Mouse (Mus musculus) heart, embryonic 10.5 days (tissue): ENCODE measurements at regions not wholly inside any gene's neighbourhood (a gene's known extent, or its start where the extent isn't known, plus 50 kb on each side); places are given as distances from the start of the nearest gene placed in this dataset.

Experiments
- DNase-seq: peaks from one replicate; pipeline ENCODE4 v3.0.0-alpha.2; 2017; ENCODE audit warnings: low spot score
- H3K27ac ChIP-seq: fragments of 300-500 bp; sonication (generic); 2 replicates; pipeline ENCODE4 v1.5.1; 2016; ENCODE audit warnings: mild to moderate bottlenecking
- H3K27me3 ChIP-seq: fragments of 300-500 bp; sonication (generic); 2 replicates; pipeline ENCODE4 v1.6.1; 2016; ENCODE audit warnings: mild to moderate bottlenecking; ENCODE audit not compliant: poor library complexity, insufficient read depth, severe bottlenecking
- H3K36me3 ChIP-seq: fragments of 300-500 bp; sonication (generic); 2 replicates; pipeline ENCODE4 v1.6.1; 2016; ENCODE audit warnings: mild to moderate bottlenecking, moderate library complexity
- H3K4me1 ChIP-seq: fragments of 300-500 bp; sonication (generic); 2 replicates; pipeline ENCODE4 v1.6.1; 2016; ENCODE audit warnings: mild to moderate bottlenecking
- H3K4me3 ChIP-seq: fragments of 300-500 bp; sonication (generic); 2 replicates; pipeline ENCODE4 v1.5.1; 2016; ENCODE audit warnings: mild to moderate bottlenecking, moderate library complexity
- H3K9me3 ChIP-seq: fragments of 300-500 bp; sonication (generic); 2 replicates; pipeline ENCODE4 v1.6.1; 2016; ENCODE audit warnings: mild to moderate bottlenecking, moderate library complexity
- WGBS: fragments of 180-500 bp; shearing (Covaris S2); methylation state at CpG from one replicate; pipeline ENCODE4 v1.1.7; 2016; 5-methylcytosine and 5-hydroxymethylcytosine counted together

DNA sequence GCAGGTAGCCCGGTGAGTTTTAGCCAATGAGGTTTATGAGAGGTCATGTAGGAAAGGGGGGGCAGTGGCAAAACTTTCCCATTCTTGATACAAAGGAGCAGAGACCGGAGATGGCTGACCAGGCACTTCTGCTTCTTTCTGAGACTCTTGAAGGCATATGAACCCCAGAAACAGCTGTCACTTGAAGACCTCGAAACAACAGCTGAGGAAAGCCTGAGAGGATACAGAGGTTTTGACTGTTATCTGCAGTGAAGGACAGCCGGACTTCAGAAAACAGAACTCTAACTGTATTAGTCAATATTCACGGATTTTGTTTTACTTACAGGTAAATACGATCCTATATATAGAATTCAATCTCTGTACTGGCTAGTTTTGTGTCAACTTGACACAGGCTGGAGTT is 50.0 kb upstream of the Tiparp start:
- Histone ChIP-seq H3K4me1 (peaks cover 16% of the 10 kb centered on the region), H3K27me3 (no peaks in the 10 kb centered on the region), H3K4me3 (no peak overlapping the region), H3K36me3 (no peaks in the 10 kb centered on the region), H3K27ac (no peak overlapping the region), H3K9me3 (no peaks in the 10 kb centered on the region)
- 82% methylated on average over 6 of the region's 6 CpGs for WGBS
- no peak for DNase-seq

DNA sequence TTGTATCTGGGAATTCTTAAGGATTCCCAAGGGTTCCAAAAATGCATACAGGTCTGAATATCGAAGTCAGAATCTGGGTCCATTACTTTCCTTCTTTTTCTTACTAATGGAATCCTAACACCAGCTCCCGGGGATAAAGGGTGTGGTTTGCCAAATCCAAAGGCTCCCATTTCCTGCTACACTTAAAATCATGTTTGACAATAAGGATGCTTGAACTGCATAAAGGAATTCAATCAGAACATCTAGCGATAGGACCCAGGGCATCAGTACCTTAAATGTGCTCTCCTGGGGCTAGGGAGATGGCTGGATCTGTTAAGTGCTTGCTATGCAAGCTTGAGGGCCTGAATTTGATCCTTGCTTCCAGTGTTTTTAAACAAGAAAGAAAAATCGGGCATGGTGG is 51.1 kb upstream of the Tiparp start:
- Histone ChIP-seq H3K9me3 (no peaks in the 10 kb centered on the region), H3K27ac (no peak overlapping the region), H3K4me1 (peaks cover 10% of the 10 kb centered on the region; the same call in 1 of the 2 replicates), H3K27me3 (no peaks in the 10 kb centered on the region), H3K36me3 (no peaks in the 10 kb centered on the region), H3K4me3 (no peak overlapping the region)
- 66% methylated on average over 4 of the region's 4 CpGs for WGBS
- no peak for DNase-seq

DNA sequence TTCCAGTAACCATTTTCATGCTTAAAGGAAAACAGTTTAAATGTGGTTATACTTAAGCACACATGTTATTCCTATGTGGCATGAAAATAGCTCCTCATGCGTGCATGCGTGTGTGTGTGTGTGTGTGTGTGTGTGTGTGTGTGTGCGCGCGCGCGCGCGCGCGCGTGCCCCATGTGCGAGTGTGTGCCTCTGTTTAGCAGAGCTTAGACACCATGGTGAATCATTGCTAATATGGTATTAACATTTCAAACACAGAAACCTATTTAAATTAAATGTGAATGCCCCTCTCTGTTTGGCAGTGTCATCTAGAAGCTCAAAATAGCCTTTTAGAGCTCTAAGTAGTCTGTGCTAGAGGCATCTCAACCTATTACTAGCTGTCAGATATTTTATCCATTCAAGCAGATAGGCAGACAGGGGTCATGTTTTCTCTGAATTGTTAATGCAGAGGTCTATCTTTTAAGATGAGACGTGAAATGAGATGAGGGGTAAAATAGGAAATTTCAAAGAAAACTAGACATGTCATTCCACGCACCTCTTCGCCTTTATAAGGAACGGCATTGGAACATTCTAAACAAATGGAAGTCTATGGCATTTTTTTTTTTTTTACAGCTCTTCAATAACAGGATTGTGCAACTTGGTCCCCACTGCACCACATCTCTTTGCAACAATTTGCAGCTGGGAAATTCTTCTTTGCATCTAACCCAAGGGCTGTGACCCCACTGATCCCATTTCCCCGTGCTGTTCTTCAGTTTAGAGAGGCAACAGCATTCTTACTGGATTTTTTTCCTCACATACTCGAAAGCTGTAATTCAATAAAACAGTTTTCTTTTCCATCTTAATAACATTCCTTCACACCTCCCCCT is 51.9 kb upstream of the Tiparp start:
- Histone ChIP-seq H3K4me1 (peaks cover 10% of the 10 kb centered on the region; the same call in 1 of the 2 replicates), H3K4me3 (no peak overlapping the region), H3K27me3 (no peaks in the 10 kb centered on the region), H3K36me3 (no peaks in the 10 kb centered on the region), H3K9me3 (no peaks in the 10 kb centered on the region), H3K27ac (no peak overlapping the region)
- 91% methylated on average over 19 of the region's 19 CpGs for WGBS
- DNase-seq = no peak

DNA sequence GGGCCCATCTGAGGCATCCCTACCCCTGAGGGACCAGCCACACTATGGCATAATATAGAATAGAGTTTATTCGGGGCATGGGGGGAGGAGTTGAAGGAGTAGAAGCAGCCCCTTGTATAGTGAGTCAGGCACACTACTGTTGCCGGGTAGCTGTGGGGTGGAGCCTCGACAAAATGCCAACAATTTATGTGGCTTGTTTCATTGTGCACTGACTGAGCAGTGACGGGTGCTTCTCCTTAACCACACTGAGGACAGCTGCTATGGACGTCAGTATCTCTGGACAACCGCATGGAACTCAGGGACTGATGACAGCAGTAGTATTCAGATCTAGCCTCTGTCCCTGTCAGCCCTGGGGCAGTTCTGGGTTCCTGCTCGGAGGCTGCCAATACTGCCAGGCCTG is 53.6 kb upstream of the Tiparp start:
- Histone ChIP-seq H3K4me3 (no peak overlapping the region), H3K27ac (no peak overlapping the region), H3K9me3 (no peaks in the 10 kb centered on the region), H3K27me3 (no peaks in the 10 kb centered on the region), H3K4me1 (peaks cover 10% of the 10 kb centered on the region; the same call in 1 of the 2 replicates), H3K36me3 (no peaks in the 10 kb centered on the region)
- DNase-seq = no peak
- 43% methylated on average over 7 of the region's 7 CpGs for WGBS

DNA sequence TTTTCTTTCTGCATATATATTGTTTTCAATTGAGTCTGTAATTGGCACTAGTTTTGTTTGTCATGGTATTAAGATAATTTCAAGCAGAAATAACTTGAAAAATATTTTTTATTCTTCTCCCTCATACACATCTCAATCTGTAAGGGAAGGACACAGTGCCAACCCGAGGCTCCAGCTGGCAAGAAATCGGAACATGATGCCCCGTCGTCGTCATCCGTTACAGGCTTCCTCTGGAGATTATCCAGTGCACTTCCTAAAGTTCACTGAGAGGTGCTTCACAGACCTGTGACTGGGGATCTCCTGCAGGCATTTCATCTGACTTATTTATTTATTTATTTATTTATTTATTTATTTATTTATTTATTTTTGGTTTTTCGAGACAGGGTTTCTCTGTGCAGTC is 56.4 kb upstream of the Tiparp start:
- no peak for DNase-seq
- H3K4me1 ChIP-seq = peaks cover 7% of the 10 kb centered on the region; the same call in 1 of the 2 replicates
- 88% methylated on average over 7 of the region's 7 CpGs for WGBS
- H3K27ac ChIP-seq = no peak overlapping the region
- no peaks in the 10 kb centered on the region for H3K27me3 ChIP-seq
- H3K36me3 ChIP-seq = no peaks in the 10 kb centered on the region
- H3K4me3 ChIP-seq = no peak overlapping the region
- H3K9me3 ChIP-seq = no peaks in the 10 kb centered on the region

DNA sequence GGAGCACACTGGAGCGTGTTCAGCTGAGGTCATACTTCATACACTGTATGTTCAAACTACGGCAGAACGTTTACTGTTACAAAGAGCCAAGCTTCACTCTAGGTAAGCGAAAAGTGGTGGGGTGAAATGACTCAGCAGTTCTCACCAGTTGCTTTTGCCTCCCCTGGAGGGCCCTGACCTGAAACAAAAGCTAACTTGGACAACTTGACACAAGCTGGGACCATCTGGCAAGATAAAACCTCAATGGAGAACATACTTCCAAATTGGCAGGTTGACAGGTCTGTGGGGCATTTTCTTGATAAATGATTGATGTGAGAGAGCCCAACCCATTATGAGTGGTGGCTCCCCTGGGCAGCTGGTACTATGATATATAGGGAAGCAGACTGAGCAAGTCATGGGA is 59.0 kb upstream of the Tiparp start:
- H3K9me3 ChIP-seq = no peaks in the 10 kb centered on the region
- peaks cover 5% of the 10 kb centered on the region; the same call in 1 of the 2 replicates for H3K4me1 ChIP-seq
- 80% methylated on average over 4 of the region's 4 CpGs for WGBS

DNA sequence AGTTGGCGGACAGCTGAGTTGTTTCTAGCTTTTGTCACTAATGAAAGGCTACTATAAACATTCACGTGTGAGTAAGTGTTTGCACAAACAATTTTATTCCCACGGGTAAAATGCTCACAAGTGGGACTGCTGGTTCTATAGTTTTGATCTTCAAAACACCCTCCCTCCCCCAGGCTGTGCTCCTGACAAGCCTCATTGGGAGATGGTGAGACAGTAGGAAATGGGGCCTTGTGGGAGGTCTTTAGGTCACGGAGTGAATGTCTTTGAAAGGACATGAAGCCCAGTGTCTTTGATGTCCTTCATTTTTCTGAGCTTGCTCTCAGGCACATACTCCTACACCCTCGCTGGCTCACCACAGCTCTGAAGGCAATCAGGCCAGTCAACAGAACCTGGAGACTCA is 63.4 kb upstream of the Tiparp start:
- Histone ChIP-seq H3K27ac (no peak overlapping the region), H3K36me3 (no peaks in the 10 kb centered on the region), H3K27me3 (no peaks in the 10 kb centered on the region), H3K4me3 (no peak overlapping the region), H3K4me1 (peaks cover 10% of the 10 kb centered on the region; the same call in 1 of the 2 replicates), H3K9me3 (no peaks in the 10 kb centered on the region)
- DNase-seq = no peak
- 51% methylated on average over 5 of the region's 5 CpGs for WGBS

More for the DNA sequence above, 59.0 kb upstream of the Tiparp start:
- H3K36me3 ChIP-seq = no peaks in the 10 kb centered on the region
- DNase-seq = no peak
- H3K27ac ChIP-seq = no peak overlapping the region
- no peak overlapping the region for H3K4me3 ChIP-seq
- H3K27me3 ChIP-seq = no peaks in the 10 kb centered on the region

DNA sequence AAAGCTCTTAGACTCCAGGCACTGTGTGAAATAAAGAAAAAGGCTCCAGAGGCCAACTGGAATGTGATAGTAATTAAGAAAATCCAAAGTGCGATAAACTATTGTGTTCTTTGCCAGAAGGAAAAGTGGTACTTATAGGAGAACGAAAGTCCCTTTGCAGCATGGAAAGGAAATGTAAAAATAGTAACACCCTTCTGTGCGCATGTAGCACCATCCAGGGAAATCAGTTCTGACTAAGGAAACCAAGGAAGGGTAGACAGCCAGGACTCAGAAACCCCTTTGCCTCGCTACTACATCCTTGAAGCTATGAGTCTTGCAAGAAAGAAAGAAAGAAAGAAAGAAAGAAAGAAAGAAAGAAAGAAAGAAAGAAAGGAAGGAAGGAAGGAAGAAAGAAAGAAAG is 67.3 kb upstream of the Tiparp start:
- Histone ChIP-seq H3K9me3 (no peaks in the 10 kb centered on the region), H3K27me3 (no peaks in the 10 kb centered on the region), H3K27ac (no peak overlapping the region), H3K4me1 (peaks cover 15% of the 10 kb centered on the region; the same call in 1 of the 2 replicates), H3K36me3 (no peaks in the 10 kb centered on the region), H3K4me3 (no peak overlapping the region)
- WGBS = 46% methylated on average over 4 of the region's 4 CpGs
- no peak for DNase-seq

DNA sequence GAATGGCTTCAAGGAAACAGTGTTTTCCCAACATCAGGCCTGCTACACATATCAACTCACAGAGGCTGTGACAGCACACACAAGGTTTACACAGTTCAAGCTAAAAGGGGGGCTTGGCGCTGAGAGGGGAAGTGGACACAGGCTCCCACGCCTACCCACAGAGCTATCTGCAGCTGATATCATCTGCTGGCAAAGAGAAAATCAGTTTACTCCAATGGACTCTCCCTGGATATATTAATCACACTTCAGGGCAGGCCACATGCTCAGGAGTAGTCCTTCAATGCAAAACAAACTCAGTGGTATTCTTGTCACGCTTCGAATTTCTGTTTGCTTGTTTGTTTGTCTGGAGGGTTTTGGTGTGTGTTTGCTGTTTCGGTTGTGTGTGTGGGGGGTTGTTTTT is 67.3 kb upstream of the Ssr3 start:
- peaks cover 19% of the 10 kb centered on the region for H3K4me1 ChIP-seq
- no peaks in the 10 kb centered on the region for H3K27me3 ChIP-seq
- H3K36me3 ChIP-seq = no peaks in the 10 kb centered on the region
- peak overlapping the region; percentile 22; the same call in 1 of the 2 replicates for H3K27ac ChIP-seq
- H3K4me3 ChIP-seq = no peak overlapping the region
- no peaks in the 10 kb centered on the region for H3K9me3 ChIP-seq
- DNase-seq = no peak
- 73% methylated on average over 5 of the region's 5 CpGs for WGBS

DNA sequence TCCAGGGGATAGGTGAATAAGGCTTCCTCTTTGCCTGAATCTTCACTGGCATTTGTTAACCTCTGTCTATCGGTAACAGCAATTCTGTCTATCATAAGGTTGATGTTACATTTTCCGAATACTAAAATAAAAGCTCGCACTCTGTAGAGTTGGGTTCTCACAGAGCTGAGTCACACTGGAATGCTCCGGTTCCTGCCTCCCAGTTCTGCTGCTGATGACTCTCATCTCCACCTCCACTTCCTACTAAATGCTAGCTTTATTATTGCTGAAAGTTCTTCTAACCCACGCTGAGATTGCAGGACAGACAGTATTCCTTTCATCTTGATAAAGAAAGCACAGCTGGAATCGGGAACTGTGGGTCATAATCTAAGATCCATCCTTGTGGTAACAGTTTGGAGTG is 65.5 kb upstream of the Ssr3 start:
- DNase-seq = no peak
- Histone ChIP-seq H3K27ac (no peak overlapping the region), H3K4me3 (no peak overlapping the region), H3K27me3 (no peaks in the 10 kb centered on the region), H3K4me1 (peaks cover 19% of the 10 kb centered on the region), H3K9me3 (no peaks in the 10 kb centered on the region), H3K36me3 (no peaks in the 10 kb centered on the region)
- WGBS = 72% methylated on average over 6 of the region's 6 CpGs

DNA sequence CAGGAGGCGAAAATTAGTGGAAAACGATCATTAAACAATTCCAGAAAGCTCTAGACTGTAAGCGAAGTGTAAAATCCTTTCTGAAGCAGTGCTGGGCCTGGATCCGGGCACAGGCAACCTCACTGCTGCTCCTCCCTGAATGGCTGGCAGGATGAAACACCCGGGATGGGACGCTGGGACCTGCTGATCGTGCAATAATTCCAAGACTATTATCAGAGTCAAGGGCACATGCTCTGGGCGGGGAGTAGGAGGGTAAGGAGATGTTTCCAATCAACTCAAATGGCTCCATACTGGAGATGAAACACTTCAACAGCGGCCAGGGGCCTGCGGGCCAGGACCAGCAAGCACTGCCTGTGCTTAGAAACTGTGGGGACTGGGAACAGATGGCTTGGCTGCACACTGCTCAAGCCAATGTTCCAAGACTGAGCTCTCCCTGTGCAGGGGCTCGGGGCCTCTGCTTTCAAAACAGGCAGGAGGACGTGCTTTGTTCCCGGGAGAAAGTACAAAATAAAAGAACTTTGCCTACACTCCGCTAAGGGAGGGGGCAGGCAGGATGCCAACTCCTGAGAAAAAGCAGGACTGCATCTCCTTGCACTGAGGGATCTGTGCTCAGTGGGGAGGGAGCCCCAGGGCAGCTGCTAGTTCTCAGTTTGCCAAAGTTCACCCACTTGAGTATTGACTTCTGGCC is 63.3 kb upstream of the Ssr3 start:
- 41% methylated on average over 14 of the region's 14 CpGs for WGBS
- peaks cover 14% of the 10 kb centered on the region for H3K4me1 ChIP-seq
- no peaks in the 10 kb centered on the region for H3K27me3 ChIP-seq
- H3K4me3 ChIP-seq = no peak overlapping the region
- no peaks in the 10 kb centered on the region for H3K9me3 ChIP-seq
- H3K36me3 ChIP-seq = no peaks in the 10 kb centered on the region
- H3K27ac ChIP-seq = peak overlapping the region; percentile 78
- DNase-seq = no peak

DNA sequence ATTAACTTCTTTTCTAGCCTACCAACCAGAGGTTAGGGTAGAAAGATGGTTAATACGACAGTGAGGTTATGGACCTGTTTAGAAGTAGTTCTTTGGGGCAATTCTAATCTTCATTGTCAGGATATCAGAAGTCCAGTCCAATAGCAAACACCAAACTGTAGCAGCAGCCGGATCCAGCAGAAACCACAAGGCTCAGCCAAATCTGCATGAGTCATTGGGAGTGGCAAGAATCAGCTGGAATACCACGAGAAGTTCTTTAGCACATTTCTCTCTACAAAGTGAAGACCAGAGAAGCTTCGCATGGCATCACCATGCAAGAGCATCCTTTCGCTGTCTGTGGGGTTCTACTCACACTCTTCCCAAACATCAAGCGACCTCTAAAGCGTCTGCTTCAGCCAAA is 61.9 kb upstream of the Ssr3 start:
- DNase-seq = no peak
- H3K27ac ChIP-seq = no peak overlapping the region
- H3K27me3 ChIP-seq = no peaks in the 10 kb centered on the region
- 89% methylated on average over 7 of the region's 7 CpGs for WGBS
- H3K9me3 ChIP-seq = no peaks in the 10 kb centered on the region
- peaks cover 10% of the 10 kb centered on the region for H3K4me1 ChIP-seq
- no peaks in the 10 kb centered on the region for H3K36me3 ChIP-seq
- H3K4me3 ChIP-seq = no peak overlapping the region

DNA sequence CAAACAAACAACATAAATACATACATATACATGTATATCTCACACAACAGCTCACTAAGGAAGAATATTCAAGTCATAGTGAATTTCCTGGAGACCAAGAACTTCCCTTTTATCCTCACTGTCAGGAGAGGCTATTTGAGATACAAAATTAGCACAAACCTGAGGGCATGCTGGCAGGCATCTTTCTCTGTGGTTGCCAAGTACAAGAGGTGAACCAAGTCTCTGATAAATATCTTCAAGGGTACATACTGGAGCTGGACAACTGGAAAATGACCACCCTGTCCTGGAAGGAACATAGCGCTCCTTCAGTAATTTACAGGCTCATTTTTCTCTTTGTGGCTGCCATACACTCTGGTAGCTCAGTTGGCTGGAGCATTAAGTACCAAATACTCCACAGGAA is 56.8 kb upstream of the Ssr3 start:
- Histone ChIP-seq H3K9me3 (no peaks in the 10 kb centered on the region), H3K4me1 (no peaks in the 10 kb centered on the region), H3K27ac (no peak overlapping the region), H3K4me3 (no peak overlapping the region), H3K27me3 (no peaks in the 10 kb centered on the region), H3K36me3 (no peaks in the 10 kb centered on the region)
- no peak for DNase-seq
- 88% methylated on average over 1 of the region's 1 CpGs for WGBS
